Mouse (Mus musculus): ENCODE data around the gene Lonp2. TPM values are rescaled to one million over a fixed set of nuclear protein-coding genes. Genes with fewer than 3 reads are reported as not detected.

The Lonp2 gene
- polyA plus RNA-seq, 2 experiments from 2014 or later: 65.0 to 68.7 TPM

GRCm38 (mm10) chr8:86624915-86625314 lies 1.1 kb downstream of the Lonp2 start:
- ATAC-seq: no peak

- no peak for ATAC-seq
Observed at GRCm38 (mm10) chr8:86630212-86630611, 6.4 kb downstream of the Lonp2 start.

GRCm38 (mm10) chr8:86631395-86631794 lies 7.6 kb downstream of the Lonp2 start:
- ATAC-seq: no peak

DNA sequence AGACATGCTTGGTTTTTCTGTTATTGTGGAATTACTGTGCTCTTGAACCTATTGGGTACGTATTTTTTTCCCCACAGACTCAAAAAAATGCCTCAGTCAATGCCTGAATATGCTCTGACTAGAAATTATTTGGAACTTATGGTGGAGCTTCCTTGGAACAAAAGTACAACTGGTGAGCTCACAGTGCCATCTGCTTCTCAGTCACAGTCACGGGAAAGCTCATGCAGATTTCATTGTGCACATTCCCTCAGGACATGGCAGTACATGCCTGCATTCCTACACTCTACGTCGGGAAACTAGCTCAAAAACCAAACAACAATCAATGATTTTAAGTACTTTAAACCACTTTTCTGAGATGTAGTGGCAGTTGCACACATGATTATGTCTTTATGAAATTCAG lies 14.0 kb downstream of the Lonp2 start:
- ATAC-seq: no peak

GRCm38 (mm10) chr8:86638981-86639380 lies 15.1 kb downstream of the Lonp2 start:
- ATAC-seq: no peak

DNA sequence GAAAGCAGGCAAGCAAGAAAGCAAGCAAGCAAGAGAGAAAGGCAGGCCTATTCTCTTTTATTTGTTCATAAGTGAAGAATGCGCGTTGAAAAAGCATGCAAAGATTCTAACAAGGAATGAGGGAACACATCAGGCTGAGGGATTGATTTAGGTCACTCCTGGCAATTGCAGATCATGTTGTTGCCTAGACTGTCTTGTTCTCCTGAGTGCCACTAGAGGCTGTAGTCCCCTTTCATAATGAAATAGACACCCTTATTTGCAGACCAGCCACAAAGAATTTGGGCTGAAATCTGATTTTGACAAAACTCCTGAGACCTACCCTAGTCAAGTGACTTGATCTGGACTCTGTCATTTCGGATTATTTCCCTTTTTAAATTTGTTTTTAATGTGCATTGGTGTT lies 18.8 kb downstream of the Lonp2 start:
- ATAC-seq: no peak

DNA sequence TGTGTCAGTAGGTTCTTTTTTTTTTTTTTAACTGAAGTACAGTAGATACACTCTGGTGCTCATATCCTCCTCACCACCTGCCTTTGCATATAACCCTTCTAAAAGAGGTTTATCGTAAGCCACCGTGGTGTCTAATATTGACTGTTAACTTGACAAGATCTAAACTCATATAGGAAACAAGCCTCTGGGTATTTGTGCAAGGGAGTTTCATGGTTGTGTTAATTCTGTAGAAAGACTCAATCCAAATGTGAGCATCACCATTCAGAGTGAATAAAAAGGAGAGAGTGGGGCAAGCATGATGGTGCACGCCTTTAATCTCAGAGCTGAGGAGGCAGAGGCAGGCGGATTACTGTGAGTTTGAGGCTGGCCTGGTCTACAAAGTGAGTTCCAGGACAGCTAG lies 20.8 kb downstream of the Lonp2 start:
- ATAC-seq: no peak

- no peak for ATAC-seq
Observed at GRCm38 (mm10) chr8:86647771-86648170, 23.9 kb downstream of the Lonp2 start.

DNA sequence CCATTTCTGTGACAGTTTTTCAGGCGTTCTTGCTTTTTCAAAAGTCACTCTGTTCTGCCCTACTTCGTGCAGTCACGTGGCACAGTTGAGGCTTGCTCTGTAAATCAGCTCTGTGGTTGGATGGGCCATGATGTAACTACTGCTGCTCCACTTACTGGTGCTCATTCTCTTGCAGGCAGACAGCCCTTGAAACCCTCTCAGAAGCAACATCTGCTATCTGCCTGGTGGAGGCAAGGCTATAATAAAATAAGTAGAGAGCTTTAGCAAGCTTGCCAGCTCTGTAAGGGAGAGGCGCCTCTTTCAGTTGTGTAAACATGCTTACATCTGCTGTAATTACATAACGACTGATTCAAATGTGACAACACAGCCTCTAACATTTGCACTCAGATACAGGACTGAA lies 27.6 kb downstream of the Lonp2 start:
- no peak for ATAC-seq

DNA sequence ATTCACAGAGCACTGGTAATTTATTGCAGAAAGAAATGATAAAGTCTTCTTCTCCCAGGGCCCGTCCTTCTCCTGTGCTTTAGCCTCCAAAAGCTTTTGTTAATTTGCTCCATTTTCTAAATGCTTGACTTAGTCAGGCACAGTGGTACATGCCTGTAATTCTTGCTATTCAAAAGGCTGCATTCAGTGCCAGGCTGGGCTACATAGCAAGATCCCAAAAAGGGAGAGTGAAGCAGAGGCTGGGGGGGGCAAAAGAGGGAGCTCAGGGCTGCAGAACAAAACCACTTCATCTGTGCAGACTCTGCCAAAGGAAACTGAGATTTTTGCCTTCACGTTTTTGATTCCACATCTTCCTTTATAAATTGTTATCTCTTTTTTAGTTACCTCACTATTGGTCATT lies 28.7 kb downstream of the Lonp2 start:
- ATAC-seq: no peak

DNA sequence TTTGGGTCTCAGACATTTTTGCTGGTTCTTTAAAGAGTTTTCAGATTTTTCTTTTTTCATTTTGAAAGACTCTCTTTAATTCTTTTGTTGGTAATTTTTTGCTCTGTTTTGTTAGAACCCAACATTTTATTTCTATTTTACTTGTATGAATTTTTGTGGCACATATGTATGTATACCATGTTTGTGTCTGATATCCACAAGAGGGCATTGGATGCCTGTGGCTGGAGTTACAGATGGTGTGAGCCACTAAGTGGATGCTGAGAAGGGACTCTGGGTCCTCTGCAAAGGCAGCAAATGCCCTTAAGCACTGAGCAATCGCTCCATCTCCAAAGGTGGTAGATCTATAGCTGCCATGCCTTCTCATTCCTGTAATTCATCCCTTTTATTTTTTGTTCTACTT lies 30.7 kb downstream of the Lonp2 start:
- no peak for ATAC-seq

GRCm38 (mm10) chr8:86668750-86669149 lies 44.9 kb downstream of the Lonp2 start:
- no peak for ATAC-seq

GRCm38 (mm10) chr8:86669259-86669658 lies 45.4 kb downstream of the Lonp2 start:
- ATAC-seq: no peak

GRCm38 (mm10) chr8:86686629-86687028 lies 62.8 kb downstream of the Lonp2 start:
- ATAC-seq: peak; percentile 65

- ATAC-seq: no peak
Observed at GRCm38 (mm10) chr8:86692107-86692506, 68.3 kb downstream of the Lonp2 start.

DNA sequence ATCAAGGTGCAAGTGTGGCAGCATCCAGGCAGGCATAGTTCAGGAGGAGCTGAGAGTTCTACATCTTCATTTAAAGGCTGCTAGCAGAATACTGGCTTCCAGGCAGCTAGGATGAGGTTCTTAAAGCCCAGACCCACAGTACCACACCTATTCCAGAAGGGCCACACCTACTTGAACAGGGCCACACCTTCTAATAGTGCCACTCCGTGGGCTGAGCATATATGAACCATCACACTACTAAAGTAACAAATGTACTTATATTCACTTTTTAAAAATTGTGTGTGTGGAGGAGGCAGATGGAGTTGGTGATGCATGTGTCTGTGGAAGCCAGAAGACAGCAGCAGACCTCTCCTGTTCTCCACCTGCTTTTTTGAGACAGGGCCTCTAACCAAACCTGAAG lies 70.2 kb downstream of the Lonp2 start:
- no peak for ATAC-seq

DNA sequence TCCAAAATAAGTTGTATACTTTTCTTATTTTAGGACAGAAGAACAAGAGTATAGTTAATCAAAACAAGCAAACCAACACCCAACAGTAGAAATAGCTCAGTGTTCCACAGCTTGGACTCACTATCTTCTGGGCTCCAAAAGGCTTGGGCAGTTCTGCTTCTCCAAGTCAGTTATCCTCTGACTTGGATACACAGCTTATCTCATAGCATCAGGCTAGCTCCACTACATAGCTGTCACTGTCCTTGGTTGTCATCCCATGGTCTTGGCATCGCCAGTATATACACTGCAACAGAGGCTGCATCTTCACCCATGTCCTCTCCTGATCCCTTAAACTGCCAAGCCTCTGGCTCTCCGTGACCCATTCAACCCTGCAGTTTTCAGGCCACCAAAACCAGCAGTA lies 71.9 kb downstream of the Lonp2 start:
- ATAC-seq: no peak

- ATAC-seq: no peak
Observed at GRCm38 (mm10) chr8:86698811-86699421, 75.1 kb downstream of the Lonp2 start.

DNA sequence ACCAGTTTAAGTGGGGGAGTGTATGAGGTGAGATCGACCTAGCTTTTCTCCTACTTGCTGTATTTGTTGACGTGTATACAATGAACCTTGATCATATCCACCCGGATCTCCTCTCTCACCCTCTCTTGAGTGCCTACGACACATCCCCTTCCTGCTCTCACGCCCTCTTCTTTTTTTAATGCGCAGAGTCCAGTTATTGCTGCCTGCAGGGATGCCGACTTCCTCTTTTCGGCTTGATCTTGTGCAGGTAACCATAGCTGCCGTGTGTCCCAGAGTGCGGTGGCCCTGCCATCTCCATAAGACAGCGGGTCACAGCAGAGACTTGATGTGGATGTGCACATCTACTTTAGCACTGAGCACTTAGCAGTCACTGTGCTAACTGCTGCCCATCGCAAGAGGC lies 75.6 kb downstream of the Lonp2 start:
- ATAC-seq: no peak

GRCm38 (mm10) chr8:86702453-86702852 lies 78.6 kb downstream of the Lonp2 start:
- no peak for ATAC-seq

- ATAC-seq: no peak
Observed at GRCm38 (mm10) chr8:86705317-86705716, 81.5 kb downstream of the Lonp2 start.

GRCm38 (mm10) chr8:86706756-86707155 lies 82.9 kb downstream of the Lonp2 start:
- ATAC-seq: no peak

DNA sequence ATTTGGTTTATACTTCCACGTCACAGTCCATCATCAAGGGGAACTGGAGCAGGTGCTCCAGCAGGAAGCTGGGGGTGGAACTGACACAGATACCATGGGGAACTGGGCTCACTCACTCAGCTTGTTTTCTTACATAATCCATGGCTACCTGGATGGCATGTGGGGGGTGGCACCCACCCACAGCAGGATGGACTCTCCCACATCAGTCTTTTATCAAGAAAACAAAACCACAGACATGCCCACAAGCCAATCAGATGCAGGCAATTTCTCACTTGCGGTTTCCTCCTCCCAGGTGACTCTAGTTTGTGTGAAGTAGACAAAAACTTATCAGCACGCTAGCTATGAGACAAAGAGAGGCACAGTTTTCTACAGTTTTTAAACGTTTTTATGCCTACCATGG lies 84.0 kb downstream of the Lonp2 start:
- peak; percentile 92 for ATAC-seq

DNA sequence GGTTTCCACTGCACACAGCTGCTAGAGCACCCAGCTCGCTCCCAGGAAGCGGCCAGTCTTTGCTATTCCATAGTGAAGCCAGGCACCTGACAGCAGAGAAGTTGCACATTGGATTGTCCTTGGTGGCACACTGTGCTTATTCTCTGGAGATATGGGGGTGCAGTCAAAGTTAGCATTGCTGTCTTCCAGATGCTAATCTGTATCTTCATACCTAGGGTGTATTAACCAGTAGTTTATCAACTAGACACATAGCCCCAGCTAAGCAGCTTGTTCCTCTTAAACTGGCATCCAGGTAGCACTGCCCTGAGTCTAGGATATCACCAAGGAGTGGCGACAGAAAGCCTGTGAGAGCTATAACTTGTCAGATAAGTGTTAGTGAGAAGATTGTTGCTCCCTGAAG lies 88.8 kb downstream of the Lonp2 start:
- ATAC-seq: no peak

- no peak for ATAC-seq
Observed at GRCm38 (mm10) chr8:86713407-86714188, 89.8 kb downstream of the Lonp2 start.

Measured in activated CD4-positive, CD25-positive, alpha-beta regulatory T cell, adult 4 months (primary cell).